Mouse (Mus musculus) urinary bladder, adult 18-20 months (tissue): ENCODE data around the gene Cep97.
"Not testable (repeated sequence)": the region's sequence is repeated elsewhere in the genome, so short reads cannot be mapped to it uniquely, and the experiment has no call there.

Experiments used
- DNase-seq, 2 experiments: peaks; one replicate each; pipeline ENCODE4 v3.0.0; 2022; ENCODE audit warnings: low spot score in 2 of 2, mixed read lengths in 2 of 2

Cep97 gene

DNA sequence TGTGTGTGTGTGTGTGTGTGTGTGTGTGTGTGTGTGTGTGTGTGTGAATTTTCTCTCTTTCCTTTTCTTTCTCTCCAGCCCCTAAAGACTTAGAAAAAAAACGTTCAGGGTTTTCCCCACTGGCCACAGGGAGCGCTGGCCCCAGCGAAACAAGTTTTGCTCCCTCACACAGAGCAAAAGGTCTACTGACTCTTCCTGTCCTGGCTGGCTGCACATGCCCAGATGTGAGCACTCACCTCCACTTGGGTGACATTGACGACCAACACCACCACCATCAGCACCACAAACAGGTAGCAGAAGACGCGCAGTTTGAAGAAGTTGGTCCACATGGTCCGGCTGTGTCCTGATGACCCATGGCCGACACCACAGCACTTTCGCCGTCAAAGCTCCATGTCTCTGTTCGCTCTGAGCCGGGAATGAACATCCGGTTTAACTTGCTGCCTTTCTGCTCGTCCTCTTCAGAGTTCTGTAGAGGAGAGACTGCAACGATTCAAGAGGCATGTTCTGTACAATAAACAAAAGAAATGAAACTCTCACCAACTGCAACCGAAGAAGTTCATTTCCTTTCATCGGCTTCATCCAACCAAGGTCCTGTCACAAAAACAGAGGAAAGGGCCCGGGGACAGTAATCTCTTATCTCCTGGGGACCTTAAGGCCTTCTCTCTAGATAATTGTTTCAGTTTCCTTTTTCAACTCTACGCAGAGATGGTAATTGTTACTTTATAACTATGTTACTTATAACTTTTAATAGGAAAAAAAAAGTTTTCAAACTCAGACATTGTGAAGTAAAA lies 44.1 kb downstream of the Cep97 start:
- no peak for DNase-seq

- DNase-seq, result no peak
Observed at GRCm38 (mm10) chr16:55889451-55889850, 45.2 kb downstream of the Cep97 start.

DNA sequence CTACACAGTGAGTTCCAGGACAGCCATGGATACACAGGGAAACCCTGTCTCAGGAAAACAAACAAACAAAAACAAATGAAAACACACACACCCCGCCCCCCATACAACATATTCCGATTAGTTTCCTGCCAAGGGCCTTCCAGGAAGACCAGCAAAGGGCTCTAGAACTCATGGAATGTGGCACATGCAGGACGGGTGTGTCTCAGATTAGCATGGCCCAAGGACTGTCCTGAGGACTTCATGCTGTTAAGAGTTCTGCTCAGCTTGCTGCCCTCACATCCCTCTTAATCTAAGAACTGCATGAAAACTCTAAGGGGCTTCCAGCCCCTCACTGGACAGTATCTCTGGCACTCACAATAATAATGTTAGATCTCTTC lies 46.1 kb downstream of the Cep97 start:
- no peak for DNase-seq

GRCm38 (mm10) chr16:55887814-55888583 lies 46.7 kb downstream of the Cep97 start:
- DNase-seq, result no peak

- DNase-seq, result no peak
Observed at GRCm38 (mm10) chr16:55884246-55884645, 50.4 kb downstream of the Cep97 start.

GRCm38 (mm10) chr16:55876025-55876424 lies 58.6 kb downstream of the Cep97 start:
- no peak for DNase-seq

DNA sequence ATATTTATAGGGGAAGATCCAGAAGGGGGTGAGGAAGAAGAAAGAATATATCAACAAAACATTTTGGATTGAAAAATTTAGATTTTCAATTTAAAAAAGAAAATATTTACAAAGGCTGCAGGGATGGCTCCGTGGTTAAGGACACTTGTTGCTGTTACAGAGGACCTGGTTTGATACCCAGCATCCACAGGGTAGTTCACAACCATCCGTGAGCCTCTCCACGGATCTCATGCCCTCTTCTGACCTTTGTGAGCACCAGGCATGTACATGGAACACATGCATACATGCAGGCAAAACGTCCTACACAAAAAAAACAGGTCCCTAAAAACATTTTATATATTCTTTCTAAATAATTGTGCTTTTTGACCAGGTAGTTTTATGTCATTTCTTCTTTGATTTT lies 70.8 kb downstream of the Cep97 start:
- no peak for DNase-seq

- peak in 1 of 2 experiments; percentile 37 for DNase-seq
Observed at GRCm38 (mm10) chr16:55863149-55863815, 71.4 kb downstream of the Cep97 start.

- DNase-seq, result no peak
Observed at GRCm38 (mm10) chr16:55861104-55861503, 73.6 kb downstream of the Cep97 start.

- DNase-seq, result not testable (repeated sequence)
Observed at GRCm38 (mm10) chr16:55859421-55859820, 75.2 kb downstream of the Cep97 start.

DNA sequence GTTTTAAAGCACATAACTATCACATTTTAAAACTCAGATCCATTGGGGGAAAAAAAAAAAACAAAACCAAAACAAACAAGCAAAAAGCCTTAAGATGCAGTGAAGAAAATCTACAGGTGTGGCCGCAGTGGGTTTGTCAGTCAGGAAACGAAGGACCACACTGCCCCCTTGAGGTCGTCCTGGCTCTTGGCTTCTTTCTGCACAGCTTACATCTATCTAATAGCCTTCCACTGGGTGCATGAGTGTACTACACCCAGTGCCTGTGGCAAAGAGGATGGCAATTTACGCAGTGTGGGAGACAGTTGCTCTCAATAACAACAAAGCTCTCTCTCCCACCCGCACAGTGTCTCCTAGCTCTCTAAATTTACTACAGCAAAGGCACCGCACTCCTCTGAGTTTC lies 76.2 kb downstream of the Cep97 start:
- peak; percentile 20 to 55 for DNase-seq

DNA sequence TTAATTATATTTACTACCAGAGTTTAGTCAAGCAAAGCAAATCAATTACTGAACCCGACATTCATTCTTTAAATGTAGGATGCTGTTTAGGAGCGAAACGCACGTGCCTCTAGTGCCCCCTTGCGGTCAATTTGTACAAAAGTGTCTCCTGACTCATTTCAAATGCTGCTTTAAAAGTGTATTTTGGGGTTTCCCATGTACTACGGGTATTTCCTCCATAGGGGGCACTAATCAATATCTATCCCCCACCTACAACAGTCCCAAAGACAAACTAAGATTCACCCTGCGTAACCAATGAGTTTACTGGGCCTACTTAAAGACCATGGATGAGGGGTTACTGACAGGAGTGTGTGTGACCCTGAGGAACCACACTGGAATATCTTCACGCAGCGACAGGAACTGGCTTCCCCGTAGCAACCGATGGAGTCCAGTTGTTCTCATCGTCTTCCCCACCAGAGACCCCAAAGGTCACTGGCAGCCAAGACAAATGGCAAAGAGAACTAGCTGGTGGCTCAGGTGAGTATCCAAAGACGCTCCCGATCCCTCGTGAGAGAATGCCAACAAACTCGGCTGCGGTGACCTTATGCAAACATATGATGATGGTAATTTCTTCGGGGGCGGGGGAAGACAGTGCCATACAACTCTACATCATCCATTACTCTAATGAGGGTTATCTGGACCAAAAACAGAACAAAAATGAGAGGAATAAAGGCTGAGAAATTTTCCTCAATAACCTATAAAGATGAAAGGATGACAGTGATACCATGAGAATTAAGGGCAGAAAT lies 81.5 kb downstream of the Cep97 start:
- peak; percentile 40 to 45 for DNase-seq

DNA sequence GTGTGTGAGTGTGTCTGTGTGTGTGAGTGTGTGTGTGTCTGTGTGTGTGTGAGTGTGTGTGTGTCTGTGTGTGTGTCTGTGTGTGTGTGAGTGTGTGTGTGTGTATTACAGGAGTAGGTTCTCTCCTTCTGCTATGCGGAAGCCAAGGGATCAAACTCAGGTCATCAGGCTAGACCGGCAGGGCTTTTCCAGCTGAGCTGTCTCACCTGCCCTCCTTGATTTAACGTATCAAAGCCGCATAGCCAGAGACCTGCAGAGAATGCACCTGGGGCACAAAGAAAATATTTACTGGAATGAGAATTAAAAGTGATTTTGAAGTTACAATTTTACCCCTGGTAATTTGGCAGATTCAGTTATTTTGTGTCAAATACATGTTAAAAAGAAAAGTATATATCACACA lies 82.1 kb downstream of the Cep97 start:
- no peak for DNase-seq

DNA sequence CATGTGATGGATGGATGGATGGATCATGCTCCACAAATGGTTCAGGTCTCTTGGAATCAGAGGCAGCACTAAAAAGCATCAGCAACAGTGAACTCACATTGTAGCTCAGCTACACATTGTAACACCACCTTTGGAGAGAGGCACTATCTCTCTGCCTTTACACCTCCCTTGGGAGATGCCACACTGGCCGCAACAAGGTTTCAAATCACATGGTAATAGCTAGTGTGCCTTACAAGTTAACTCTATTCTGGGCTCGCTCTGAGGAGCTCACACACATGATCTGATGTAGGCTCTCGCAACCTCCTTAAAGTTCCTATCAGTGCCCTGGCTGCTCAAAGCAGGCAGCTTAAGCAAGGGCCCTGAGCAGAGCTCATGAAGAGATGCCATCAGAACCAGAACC lies 84.2 kb downstream of the Cep97 start:
- no peak for DNase-seq
